Mouse (Mus musculus): Measurements from ENCODE around the gene Dusp21.

The Dusp21 gene

DNA sequence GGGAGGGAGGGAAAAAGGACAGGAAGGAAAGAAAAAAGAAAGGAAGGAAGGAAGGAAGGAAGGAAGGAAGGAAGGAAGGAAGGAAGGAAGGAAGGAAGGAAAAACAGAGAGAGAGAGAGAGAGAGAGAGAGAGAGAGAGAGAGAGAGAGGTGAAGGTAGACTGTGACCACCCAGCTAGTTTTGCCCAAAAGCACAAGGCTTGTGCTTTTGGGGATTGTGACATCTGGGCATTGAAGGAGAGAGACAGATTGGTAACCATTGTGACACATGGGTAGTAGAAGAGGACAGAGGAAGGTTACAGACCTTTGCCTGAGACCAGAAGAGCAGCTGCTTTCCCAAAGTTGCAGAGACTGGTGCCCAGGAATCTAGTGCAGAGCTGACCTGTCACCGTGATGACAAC, at the start of gene Dusp21:
Gene Dusp21, plus strand, starts transcription at position 301 of the 400 bp plus-strand sequence.
- no peak for DNase-seq (ENCODE audit: low read depth, low spot score)

DNA sequence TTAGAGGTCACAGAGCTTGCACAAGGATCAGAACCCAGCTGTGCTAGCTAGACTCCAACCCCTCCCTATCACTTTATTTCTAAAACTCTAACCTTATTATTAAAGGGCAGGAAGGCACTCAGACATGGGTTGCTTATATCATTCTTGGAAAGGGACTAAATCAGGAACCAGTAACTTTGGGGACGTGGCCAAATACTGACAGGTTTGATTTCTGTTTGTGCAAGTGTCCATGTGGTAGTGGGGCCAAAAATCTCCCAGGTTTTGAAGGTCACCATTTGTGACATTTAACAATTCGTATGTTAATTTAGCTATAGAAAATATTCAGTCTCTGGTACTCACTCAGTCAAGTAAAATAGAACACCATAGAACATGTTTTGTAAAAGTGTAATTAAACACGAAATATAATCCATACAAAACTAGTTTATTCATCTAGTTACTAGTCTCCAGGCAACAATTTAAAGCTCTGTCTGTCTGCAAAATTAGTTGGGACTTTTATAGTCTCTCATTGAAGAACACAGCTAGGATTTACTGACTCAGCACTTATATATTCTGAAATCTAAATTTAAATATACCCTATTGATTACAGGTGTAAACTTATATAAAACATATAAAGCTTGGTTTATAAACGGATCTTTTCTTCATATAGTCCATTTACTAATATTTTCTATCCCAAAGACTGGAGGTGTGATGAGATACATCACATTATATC, 15.2 kb downstream of the Dusp21 start:
- DNase-seq (ENCODE audit: low read depth, low spot score) = no peak

DNA sequence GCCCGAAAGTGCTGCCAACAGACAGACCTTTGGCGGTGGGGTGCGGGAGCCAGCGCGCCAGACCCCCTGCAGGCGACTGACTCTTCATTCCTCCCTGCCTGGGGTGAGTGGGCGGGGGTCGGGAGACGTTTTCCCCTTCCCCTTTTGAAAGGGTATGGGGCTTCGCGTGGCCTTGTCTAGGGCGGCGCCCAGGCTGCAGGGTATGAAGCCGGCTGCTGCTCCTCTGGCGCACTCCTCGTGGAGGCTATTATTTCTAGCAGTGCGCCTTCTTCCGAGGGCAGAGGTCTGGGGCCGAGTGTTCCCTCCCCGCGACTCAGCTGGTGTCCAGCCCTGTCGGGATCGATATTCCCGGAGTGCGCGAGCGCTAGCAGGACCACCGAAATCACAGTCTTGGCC, 16.1 kb downstream of the Dusp21 start:
- peak; percentile 28 for DNase-seq (ENCODE audit: low read depth, low spot score)

DNA sequence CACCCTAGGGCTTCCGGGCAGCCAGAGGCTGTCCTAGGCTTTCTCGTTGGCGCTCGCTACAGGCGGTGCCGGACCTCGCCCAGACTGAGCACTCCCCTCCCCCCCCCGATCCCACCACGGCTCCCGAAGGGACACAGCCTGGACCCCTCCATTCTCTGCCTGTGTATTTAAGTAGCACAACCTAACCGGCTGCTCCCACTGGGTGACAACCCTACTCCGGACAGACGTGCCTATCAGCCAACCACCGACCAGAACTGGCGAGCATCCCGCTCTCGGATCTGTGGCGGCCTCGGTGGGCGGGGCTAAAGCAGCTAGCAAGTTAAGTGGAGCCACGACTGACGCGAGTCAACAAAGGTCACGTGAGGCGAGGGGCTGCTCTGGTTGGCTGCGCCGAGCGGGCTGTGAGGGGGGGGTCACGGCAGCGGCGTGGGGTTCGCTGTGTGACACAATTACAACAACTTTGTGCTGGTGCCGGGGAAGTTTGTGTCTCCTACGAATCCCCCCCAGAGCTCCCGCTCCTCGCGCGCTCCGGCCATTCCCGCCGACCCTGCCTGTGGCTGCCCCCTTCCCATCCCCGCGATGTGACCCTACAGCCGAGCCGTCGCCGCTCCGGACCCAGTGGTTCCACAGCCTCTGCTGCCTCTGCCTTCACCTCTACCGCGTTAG, 16.7 kb downstream of the Dusp21 start, which contains the start of gene Kdm6a:
Gene Kdm6a, plus strand, starts transcription at position 384 of the 666 bp plus-strand sequence.
- peak; percentile 99 for DNase-seq (ENCODE audit: low read depth, low spot score)

DNA sequence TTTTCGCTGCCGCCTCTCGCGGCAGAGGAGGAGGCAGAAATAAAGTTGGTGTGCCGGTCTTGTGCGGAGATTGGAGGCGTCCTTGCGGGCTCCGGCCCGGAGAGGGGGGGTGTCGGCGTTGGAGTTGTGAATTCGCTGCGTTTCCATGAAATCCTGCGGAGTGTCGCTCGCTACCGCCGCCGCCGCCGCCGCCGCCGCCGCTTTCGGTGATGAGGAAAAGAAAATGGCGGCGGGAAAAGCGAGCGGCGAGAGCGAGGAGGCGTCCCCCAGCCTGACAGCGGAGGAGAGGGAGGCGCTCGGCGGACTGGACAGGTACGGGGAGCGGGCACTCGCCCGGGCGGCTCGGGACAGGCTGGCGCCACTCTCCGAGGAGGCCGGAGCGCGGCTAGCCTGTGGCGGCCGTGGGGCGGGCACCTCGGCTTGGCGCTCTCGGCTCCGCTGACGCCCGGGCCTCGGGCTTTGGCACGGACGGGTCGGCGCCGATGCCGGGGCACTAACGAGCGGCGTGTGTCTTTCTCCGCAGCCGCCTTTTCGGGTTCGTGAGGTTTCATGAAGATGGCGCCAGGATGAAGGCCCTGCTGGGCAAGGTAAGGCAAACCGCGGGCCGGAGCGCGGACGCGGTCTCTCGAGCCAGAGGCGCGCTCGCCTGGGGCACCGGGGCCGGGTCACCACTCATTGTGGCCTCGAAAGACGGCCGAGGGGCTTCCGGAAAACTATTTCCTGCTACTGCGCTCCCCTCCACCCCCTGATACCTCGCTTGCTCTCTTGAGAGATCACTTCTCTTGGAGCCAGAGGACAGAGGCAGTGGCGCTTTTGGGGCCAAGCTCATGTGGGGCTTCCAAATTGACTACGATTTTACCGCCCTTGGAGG, 17.4 kb downstream of the Dusp21 start:
- peak; percentile 18 for DNase-seq (ENCODE audit: low read depth, low spot score)

DNA sequence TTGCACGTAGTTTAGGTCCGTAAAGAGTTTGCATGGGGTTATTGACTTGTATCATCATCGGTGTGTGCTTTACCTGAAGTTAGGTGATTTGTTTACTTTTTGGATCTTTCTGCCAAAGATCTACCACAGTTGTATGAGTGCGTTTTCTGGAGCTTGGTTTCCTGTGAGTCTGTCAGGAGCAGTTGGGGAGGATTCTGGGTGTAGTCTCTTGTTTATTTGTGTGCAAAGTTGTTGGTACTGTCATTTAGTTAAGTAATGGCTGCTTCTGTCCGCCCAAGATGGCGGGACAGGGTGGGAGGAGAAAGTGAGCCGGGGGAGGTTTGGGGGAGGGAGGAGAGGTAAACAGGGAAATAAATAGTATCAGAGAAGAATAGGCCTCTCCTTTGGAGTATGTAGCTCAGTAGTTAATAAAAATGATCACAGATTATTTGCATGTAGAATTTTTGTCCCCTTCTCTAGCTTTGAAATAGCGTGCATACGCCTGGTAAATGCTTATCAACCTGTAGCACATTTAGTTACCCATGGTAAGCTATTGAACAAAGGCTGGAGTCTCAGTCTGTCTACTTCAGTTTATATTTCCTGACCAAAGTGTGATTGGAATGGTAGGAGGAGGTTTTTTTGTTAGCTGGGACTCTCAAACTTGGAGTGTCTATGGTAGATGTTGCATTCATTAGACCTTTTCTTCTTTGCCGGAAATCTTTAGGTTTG, 18.4 kb downstream of the Dusp21 start:
- DNase-seq (ENCODE audit: low read depth, low spot score) = no peak

DNA sequence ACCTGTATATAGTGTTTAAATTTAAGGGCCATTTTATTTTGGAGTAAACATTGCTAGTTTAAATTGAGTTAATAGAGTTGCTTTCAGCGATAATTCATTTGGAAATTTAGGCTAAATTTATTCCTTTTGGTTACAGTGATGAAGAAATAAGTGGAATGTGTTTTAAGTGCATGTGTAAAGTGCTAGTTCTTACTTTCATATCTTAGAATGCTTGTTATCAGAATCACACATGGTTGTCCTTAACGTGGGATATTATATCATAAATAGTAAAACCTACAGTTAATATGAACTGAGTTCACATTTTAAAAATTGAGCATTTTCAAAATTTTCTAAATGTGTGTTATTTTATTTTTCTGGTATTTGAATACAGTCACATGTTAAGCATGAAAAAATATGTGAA, 19.5 kb downstream of the Dusp21 start:
- DNase-seq (ENCODE audit: low read depth, low spot score) = no peak

DNA sequence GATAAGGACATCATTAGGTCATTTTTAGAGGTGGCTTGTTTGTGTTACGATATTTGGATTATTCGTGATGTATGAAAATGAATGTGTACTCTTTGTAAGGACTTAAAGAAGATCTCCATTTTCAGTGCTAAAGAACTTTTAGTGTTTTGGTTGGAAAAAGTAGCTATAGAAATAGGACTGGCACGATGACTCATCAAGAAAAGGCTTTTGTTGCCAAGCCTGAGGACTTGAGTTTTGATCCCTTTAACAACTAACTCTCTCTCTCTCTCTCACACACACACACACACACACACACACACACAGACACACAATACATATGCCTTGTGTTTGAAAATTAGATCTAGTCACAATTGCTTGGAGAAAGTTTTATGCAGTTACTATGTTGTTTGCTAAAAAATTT, 21.3 kb downstream of the Dusp21 start:
- DNase-seq (ENCODE audit: low read depth, low spot score) = no peak

DNA sequence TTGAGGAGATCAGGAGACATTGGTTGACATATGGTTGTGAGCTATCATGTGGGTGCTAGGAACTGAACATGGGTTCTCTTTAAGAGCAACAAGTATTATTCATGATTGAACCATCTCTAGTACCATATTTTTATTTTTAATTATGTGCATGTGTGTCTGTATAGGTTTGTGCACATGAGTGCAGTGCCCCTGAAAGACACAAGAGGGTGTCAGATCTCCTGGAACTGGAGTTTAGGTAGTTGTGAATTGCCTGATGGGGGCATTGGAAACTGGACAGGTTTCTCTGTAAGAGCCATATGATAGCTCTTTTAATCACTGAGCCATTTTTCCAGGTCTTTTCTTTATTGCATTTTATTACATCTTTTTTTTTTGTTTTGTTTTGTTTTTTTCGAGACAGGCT, 23.3 kb downstream of the Dusp21 start:
- no peak for DNase-seq (ENCODE audit: low read depth, low spot score)

DNA sequence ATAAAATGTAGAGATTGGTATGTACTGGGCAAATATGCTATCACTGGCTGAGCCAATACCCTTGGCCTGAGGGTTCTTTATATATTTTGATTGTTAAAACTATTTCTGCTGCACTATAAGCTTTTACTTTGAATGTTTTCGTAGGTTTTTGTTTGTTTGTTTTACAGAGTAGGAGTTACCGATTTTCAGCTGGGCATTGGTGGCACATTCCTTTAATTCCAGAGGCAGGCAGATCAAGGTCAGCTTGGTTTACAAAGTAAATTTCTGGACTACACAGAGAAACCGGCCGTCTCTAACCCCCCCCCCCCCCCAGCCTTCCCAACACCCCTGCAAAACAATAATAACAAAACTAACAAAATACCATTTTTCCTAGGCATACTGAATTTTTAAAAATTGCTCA, 29.2 kb downstream of the Dusp21 start:
- DNase-seq (ENCODE audit: low read depth, low spot score) = no peak

DNA sequence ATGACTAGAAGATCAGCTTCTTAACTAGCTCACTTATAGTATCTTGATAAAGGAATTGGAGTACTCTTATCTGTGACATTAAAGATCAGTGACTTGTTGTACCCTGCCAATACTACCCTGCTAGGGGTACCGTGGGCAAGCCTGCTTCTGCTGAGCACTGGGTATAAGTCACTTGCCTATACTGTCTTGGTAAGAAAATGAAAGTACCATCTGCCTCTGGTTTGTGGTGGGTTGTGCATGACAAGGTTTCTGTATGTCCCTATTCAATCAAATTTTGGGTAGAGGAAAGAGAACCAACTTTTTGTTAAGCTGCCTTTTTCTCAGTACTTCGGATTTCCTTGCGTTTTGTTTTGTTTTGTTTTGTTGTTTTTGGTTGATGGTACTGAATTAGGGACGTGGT, 32.1 kb downstream of the Dusp21 start:
- DNase-seq (ENCODE audit: low read depth, low spot score) = no peak

DNA sequence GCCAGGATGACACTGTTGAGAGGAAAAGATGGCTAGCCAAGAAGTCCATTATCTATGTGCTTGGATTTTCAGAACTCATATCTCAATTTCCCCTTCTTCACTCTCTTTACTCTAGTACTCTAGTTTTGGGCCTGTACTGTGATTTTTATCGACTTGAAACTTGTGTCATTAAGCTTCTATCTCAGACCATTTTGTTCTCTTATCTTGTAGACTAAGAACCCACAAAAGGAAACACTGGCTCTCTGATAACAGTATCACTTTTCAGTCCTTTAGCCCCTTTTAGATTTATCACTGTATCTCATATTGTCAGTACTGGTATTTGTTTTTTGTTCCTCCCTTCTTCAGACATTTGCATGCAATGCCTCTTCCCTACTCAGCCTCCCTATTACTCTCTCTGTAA, 33.8 kb downstream of the Dusp21 start:
- DNase-seq (ENCODE audit: low read depth, low spot score) = no peak

DNA sequence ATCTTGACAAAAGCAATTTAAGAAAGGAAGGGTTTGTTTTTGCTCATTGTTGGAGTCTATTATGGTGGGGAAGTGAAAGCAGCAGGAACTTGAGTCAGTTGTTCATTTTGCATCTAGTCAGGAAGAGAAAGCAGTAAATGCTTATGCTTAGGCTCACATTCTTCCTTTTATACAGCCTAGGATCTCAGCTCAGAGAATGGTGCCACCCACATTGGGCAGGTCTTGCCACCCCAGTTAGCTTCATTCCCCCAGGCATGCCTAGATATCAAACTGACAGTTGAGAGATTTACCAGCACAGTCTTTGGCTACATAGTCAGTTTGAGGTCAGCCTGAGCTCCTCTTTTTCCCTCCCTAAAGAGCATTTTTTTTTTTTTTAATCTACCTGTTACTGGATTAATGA, 41.5 kb downstream of the Dusp21 start:
- DNase-seq (ENCODE audit: low read depth, low spot score) = no peak

DNA sequence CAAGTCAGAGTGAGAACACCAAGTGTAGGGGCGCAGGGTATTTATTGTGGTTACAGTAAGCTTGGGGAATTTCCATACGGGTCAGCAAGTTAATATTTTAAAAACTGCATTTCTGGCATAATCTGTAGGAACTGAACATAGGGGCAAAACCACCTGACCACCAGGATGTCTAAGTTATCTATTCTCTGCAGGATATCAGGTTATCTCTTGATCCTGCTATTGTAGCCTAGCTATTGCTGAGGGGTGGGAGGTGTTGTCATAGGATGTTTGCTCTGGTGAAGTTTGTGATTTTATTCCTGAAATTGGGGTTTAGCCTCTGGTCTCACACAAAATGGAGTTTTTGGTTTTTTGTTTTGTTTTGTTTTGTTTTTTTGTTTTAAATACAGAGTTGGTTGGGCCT, 42.6 kb downstream of the Dusp21 start:
- DNase-seq (ENCODE audit: low read depth, low spot score) = no peak
